Mouse (Mus musculus): ENCODE results near the gene Syngr4. TPM values are rescaled to one million over a fixed set of nuclear protein-coding genes. Genes with fewer than 3 reads are reported as not detected.
A peak's percentile ranks its signal among the peaks of the same experiment; 100 is the strongest.
"Not testable (repeated sequence)": the region's sequence is repeated elsewhere in the genome, so short reads cannot be mapped to it uniquely, and the experiment has no call there.

Gene Syngr4
- total and polyA plus RNA-seq, 2 experiments from 2014 or later, result 0.71 TPM; not detected in 1

GRCm38 (mm10) chr7:45909145-45909544, 12.6 kb upstream of the Syngr4 start:
- Histone ChIP-seq H3K9me3 (replicated peaks; ENCODE audit: control insufficient read depth, low read length) (no peaks in the 10 kb centered on the region), H3K4me3 (ENCODE audit: low read depth, low read length) (no peak overlapping the region), H3K9ac (replicated peaks; ENCODE audit: low read depth, low read length) (no peak overlapping the region), H3K36me3 (replicated peaks; ENCODE audit: control insufficient read depth, insufficient read depth, low read length) (peaks cover 34% of the 10 kb centered on the region), H3K27ac (ENCODE audit: low read depth) (no peak overlapping the region), H3K27me3 (ENCODE audit: control insufficient read depth, insufficient read depth, low read length) (no peaks in the 10 kb centered on the region), H3K4me1 (ENCODE audit: control insufficient read depth, insufficient read depth) (no peaks in the 10 kb centered on the region), H3K4me2 (ENCODE audit: low read depth, low read length) (no peak overlapping the region)
- TF ChIP-seq EP300 (IDR thresholded peaks at IDR 0.05; ENCODE audit: low read depth) (no peak), CTCF (IDR thresholded peaks at IDR 0.05; ENCODE audit: low read depth) (no peak)
- ATAC-seq (ENCODE audit: insufficient read depth, low read depth), result no peak
- 93% methylated on average over 16 of the region's 16 CpGs for WGBS
- DNase-seq (ENCODE audit: low spot score), result no peak

DNA sequence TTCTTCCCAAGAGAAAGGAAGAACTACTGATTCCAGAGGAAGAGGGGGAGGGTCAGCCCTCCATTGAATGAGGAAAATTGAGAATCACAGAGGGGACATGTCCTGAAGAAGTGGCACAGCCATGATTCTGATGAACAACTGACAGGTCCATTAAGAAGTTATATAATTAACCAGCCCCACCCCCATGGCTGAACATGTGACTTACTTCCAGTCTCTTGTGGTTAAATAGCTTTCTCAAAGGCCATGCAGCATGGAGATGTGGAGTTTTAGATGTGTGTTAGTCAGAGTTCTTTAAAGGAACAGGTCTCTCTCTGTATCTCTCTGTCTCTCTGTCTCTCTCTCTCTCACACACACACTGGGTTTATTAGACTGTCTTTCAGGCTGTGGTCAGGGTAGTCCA, 11.9 kb upstream of the Syngr4 start:
- H3K4me1 ChIP-seq (ENCODE audit: control insufficient read depth, insufficient read depth), result no peaks in the 10 kb centered on the region
- H3K9me3 ChIP-seq (replicated peaks; ENCODE audit: control insufficient read depth, low read length), result no peaks in the 10 kb centered on the region
- H3K27ac ChIP-seq (ENCODE audit: low read depth), result no peak overlapping the region
- DNase-seq (ENCODE audit: low spot score) (no peak), ATAC-seq (ENCODE audit: insufficient read depth, low read depth) (no peak)
- TF ChIP-seq CTCF (IDR thresholded peaks at IDR 0.05; ENCODE audit: low read depth) (no peak), EP300 (IDR thresholded peaks at IDR 0.05; ENCODE audit: low read depth) (no peak)
- H3K27me3 ChIP-seq (ENCODE audit: control insufficient read depth, insufficient read depth, low read length), result no peaks in the 10 kb centered on the region
- no peak overlapping the region for H3K4me3 ChIP-seq (ENCODE audit: low read depth, low read length)
- H3K9ac ChIP-seq (replicated peaks; ENCODE audit: low read depth, low read length), result no peak overlapping the region
- no peak overlapping the region for H3K4me2 ChIP-seq (ENCODE audit: low read depth, low read length)
- H3K36me3 ChIP-seq (replicated peaks; ENCODE audit: control insufficient read depth, insufficient read depth, low read length), result peaks cover 34% of the 10 kb centered on the region

DNA sequence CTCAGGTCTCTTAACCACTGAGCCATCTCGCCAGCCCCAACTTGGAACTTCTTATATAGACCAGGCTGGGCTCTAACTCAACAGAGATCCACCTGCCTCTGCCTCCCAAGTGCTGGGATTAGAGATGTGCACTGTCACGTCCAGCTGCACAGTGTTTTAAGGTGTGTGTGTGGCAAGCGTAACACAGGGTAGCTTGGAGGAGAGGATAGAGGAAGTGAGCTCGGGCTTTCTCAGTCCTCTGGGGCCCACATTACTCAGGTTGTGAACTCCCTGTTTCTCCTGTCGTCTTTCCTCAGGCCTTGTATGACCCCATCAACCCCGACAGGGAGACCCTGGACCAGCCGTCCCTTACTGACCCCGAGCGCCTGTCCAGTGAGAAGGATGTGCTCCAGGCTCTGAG, 10.1 kb upstream of the Syngr4 start:
- H3K4me2 ChIP-seq (ENCODE audit: low read depth, low read length), result no peak overlapping the region
- H3K4me3 ChIP-seq (ENCODE audit: low read depth, low read length), result no peak overlapping the region
- no peaks in the 10 kb centered on the region for H3K4me1 ChIP-seq (ENCODE audit: control insufficient read depth, insufficient read depth)
- no peak overlapping the region for H3K27ac ChIP-seq (ENCODE audit: low read depth)
- H3K9me3 ChIP-seq (replicated peaks; ENCODE audit: control insufficient read depth, low read length), result no peaks in the 10 kb centered on the region
- no peak overlapping the region for H3K9ac ChIP-seq (replicated peaks; ENCODE audit: low read depth, low read length)
- DNase-seq (ENCODE audit: low spot score) (no peak), ATAC-seq (ENCODE audit: insufficient read depth, low read depth) (no peak)
- TF ChIP-seq EP300 (IDR thresholded peaks at IDR 0.05; ENCODE audit: low read depth), result no peak
- no peak for TF ChIP-seq CTCF (IDR thresholded peaks at IDR 0.05; ENCODE audit: low read depth)
- H3K27me3 ChIP-seq (ENCODE audit: control insufficient read depth, insufficient read depth, low read length), result no peaks in the 10 kb centered on the region
- WGBS, result 87% methylated on average over 9 of the region's 9 CpGs
- peaks cover 30% of the 10 kb centered on the region for H3K36me3 ChIP-seq (replicated peaks; ENCODE audit: control insufficient read depth, insufficient read depth, low read length)

DNA sequence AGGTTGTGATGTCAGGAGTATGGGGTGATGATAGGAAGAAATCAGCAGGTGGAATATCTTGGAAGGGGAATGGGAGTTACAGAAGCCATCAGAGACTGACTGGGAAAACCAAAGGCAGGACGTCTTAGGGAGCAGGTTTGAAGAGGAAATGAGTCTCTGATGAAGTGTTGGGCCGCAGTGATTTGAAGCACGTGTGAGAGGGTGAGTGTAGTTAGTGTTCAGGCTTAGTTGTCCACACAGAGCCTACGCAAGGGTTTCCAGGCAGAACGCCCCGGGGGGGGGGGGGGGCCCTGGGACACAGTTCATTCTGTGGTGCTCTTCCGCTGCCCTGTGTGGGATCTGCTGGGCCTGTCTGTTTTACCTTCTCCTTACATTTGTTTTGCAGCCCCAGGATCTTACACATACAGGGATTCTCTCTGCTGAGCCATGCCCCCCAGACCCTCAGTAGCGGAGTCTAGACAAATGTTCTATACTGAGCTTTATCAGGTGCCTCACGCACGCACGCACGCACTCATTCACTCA, 6.0 kb upstream of the Syngr4 start:
- Histone ChIP-seq H3K27ac (ENCODE audit: low read depth) (no peak overlapping the region), H3K4me1 (ENCODE audit: control insufficient read depth, insufficient read depth) (peaks cover 1% of the 10 kb centered on the region; the same call in 1 of the 2 replicates), H3K9ac (replicated peaks; ENCODE audit: low read depth, low read length) (no peak overlapping the region), H3K9me3 (replicated peaks; ENCODE audit: control insufficient read depth, low read length) (no peaks in the 10 kb centered on the region), H3K4me2 (ENCODE audit: low read depth, low read length) (no peak overlapping the region), H3K4me3 (ENCODE audit: low read depth, low read length) (no peak overlapping the region), H3K27me3 (ENCODE audit: control insufficient read depth, insufficient read depth, low read length) (no peaks in the 10 kb centered on the region), H3K36me3 (replicated peaks; ENCODE audit: control insufficient read depth, insufficient read depth, low read length) (peaks cover 6% of the 10 kb centered on the region; the same call in 1 of the 2 replicates)
- WGBS, result 74% methylated on average over 11 of the region's 12 CpGs
- 0 out of 2 replicates have a peak, but pooled peaks have one; percentile 19 for ATAC-seq (ENCODE audit: insufficient read depth, low read depth)
- DNase-seq (ENCODE audit: low spot score), result no peak
- TF ChIP-seq EP300 (IDR thresholded peaks at IDR 0.05; ENCODE audit: low read depth) (no peak), CTCF (IDR thresholded peaks at IDR 0.05; ENCODE audit: low read depth) (no peak)

DNA sequence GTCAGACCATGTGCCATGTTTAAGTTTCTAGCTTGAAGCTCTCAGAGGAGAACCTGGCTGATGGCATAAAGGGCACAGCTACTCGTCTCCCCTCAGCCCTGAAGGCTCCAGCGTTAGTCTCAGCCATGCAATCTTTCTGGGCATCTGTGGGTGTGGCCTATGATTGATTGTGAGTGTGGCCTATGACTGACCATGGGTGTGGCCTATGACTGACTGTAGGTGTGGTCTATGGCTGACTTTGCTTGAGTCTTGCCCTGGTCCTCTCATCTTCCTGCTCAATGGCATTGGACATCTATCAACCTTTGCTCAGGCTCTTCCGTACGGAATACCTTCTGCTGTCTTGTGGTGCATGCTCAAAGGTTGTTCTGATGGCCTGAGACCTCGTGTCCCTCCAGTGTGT, 5.0 kb upstream of the Syngr4 start:
- Histone ChIP-seq H3K27me3 (ENCODE audit: control insufficient read depth, insufficient read depth, low read length) (no peaks in the 10 kb centered on the region), H3K9me3 (replicated peaks; ENCODE audit: control insufficient read depth, low read length) (no peaks in the 10 kb centered on the region), H3K36me3 (replicated peaks; ENCODE audit: control insufficient read depth, insufficient read depth, low read length) (no peaks in the 10 kb centered on the region), H3K4me2 (ENCODE audit: low read depth, low read length) (no peak overlapping the region), H3K4me3 (ENCODE audit: low read depth, low read length) (no peak overlapping the region), H3K27ac (ENCODE audit: low read depth) (no peak overlapping the region), H3K9ac (replicated peaks; ENCODE audit: low read depth, low read length) (no peak overlapping the region), H3K4me1 (ENCODE audit: control insufficient read depth, insufficient read depth) (peaks cover 4% of the 10 kb centered on the region; the same call in 1 of the 2 replicates)
- ATAC-seq (ENCODE audit: insufficient read depth, low read depth) (no peak), DNase-seq (ENCODE audit: low spot score) (no peak)
- 57% methylated on average over 5 of the region's 5 CpGs for WGBS
- TF ChIP-seq CTCF (IDR thresholded peaks at IDR 0.05; ENCODE audit: low read depth) (no peak), EP300 (IDR thresholded peaks at IDR 0.05; ENCODE audit: low read depth) (no peak)

GRCm38 (mm10) chr7:45898125-45898524, 1.6 kb upstream of the Syngr4 start:
- not testable (repeated sequence) for DNase-seq (ENCODE audit: low spot score); H3K4me3 ChIP-seq (ENCODE audit: low read depth, low read length)
- 67% methylated on average over 4 of the region's 4 CpGs for WGBS

More at GRCm38 (mm10) chr7:45898125-45898524, 1.6 kb upstream of the Syngr4 start:
- TF ChIP-seq CTCF (IDR thresholded peaks at IDR 0.05; ENCODE audit: low read depth), result peak; percentile 30
- not testable (repeated sequence) for H3K36me3 ChIP-seq (replicated peaks; ENCODE audit: control insufficient read depth, insufficient read depth, low read length); H3K27me3 ChIP-seq (ENCODE audit: control insufficient read depth, insufficient read depth, low read length); H3K4me1 ChIP-seq (ENCODE audit: control insufficient read depth, insufficient read depth); H3K9me3 ChIP-seq (replicated peaks; ENCODE audit: control insufficient read depth, low read length); ATAC-seq (ENCODE audit: insufficient read depth, low read depth); H3K27ac ChIP-seq (ENCODE audit: low read depth); H3K9ac ChIP-seq (replicated peaks; ENCODE audit: low read depth, low read length)
- H3K4me2 ChIP-seq (ENCODE audit: low read depth, low read length), result peak overlapping the region; percentile 85; the same call in 1 of the 2 replicates

Data from heart, postnatal 0 days (tissue).